Mouse (Mus musculus): ENCODE measurements around the gene Prr36. TPM values are rescaled to one million over a fixed set of nuclear protein-coding genes. Genes with fewer than 3 reads are reported as not detected.

The Prr36 gene
- polyA plus RNA-seq, 1 experiment from 2014 or later, result 1.9 TPM

GRCm38 (mm10) chr8:4174018-4174417, 43.2 kb downstream of the Prr36 start:
- WGBS, result 66% methylated on average over 2 of the region's 2 CpGs
- H3K4me1 ChIP-seq (ENCODE audit: control insufficient read depth, insufficient read depth, low read length), result no peaks in the 10 kb centered on the region
- no peak for DNase-seq (ENCODE audit: low spot score)
- H3K27ac ChIP-seq (replicated peaks; ENCODE audit: low read depth, low read length), result no peak overlapping the region
- no peak overlapping the region for H3K9ac ChIP-seq (ENCODE audit: low read length)
- H3K36me3 ChIP-seq (ENCODE audit: control insufficient read depth, insufficient read depth, low read length), result no peaks in the 10 kb centered on the region
- no peak overlapping the region for H3K4me2 ChIP-seq (ENCODE audit: low read depth, severe bottlenecking)
- no peaks in the 10 kb centered on the region for H3K9me3 ChIP-seq (ENCODE audit: control insufficient read depth, low read length)
- no peaks in the 10 kb centered on the region for H3K27me3 ChIP-seq (ENCODE audit: control insufficient read depth, insufficient read depth, low read length)
- no peak overlapping the region for H3K4me3 ChIP-seq (ENCODE audit: low read depth, low read length)
- ATAC-seq (ENCODE audit: insufficient number of reproducible peaks, low FRiP score, low TSS enrichment, low read depth), result no peak

- Histone ChIP-seq H3K4me2 (ENCODE audit: low read depth, severe bottlenecking) (no peak overlapping the region), H3K9me3 (ENCODE audit: control insufficient read depth, low read length) (no peaks in the 10 kb centered on the region), H3K4me3 (ENCODE audit: low read depth, low read length) (no peak overlapping the region), H3K9ac (ENCODE audit: low read length) (no peak overlapping the region), H3K27ac (replicated peaks; ENCODE audit: low read depth, low read length) (no peak overlapping the region), H3K4me1 (ENCODE audit: control insufficient read depth, insufficient read depth, low read length) (no peaks in the 10 kb centered on the region), H3K27me3 (ENCODE audit: control insufficient read depth, insufficient read depth, low read length) (no peaks in the 10 kb centered on the region), H3K36me3 (ENCODE audit: control insufficient read depth, insufficient read depth, low read length) (no peaks in the 10 kb centered on the region)
- DNase-seq (ENCODE audit: low spot score) (no peak), ATAC-seq (ENCODE audit: insufficient number of reproducible peaks, low FRiP score, low TSS enrichment, low read depth) (no peak)
- 64% methylated on average over 3 of the region's 3 CpGs for WGBS
Observed at GRCm38 (mm10) chr8:4172486-4172885, 44.8 kb downstream of the Prr36 start.

GRCm38 (mm10) chr8:4167918-4168317, 49.3 kb downstream of the Prr36 start:
- H3K4me3 ChIP-seq (ENCODE audit: low read depth, low read length), result no peak overlapping the region
- no peak for DNase-seq (ENCODE audit: low spot score)
- WGBS, result 93% methylated on average over 1 of the region's 1 CpGs
- no peaks in the 10 kb centered on the region for H3K4me1 ChIP-seq (ENCODE audit: control insufficient read depth, insufficient read depth, low read length)
- H3K9ac ChIP-seq (ENCODE audit: low read length), result no peak overlapping the region
- H3K27me3 ChIP-seq (ENCODE audit: control insufficient read depth, insufficient read depth, low read length), result no peaks in the 10 kb centered on the region
- no peak overlapping the region for H3K4me2 ChIP-seq (ENCODE audit: low read depth, severe bottlenecking)
- H3K36me3 ChIP-seq (ENCODE audit: control insufficient read depth, insufficient read depth, low read length), result no peaks in the 10 kb centered on the region
- no peaks in the 10 kb centered on the region for H3K9me3 ChIP-seq (ENCODE audit: control insufficient read depth, low read length)
- no peak for ATAC-seq (ENCODE audit: insufficient number of reproducible peaks, low FRiP score, low TSS enrichment, low read depth)
- H3K27ac ChIP-seq (replicated peaks; ENCODE audit: low read depth, low read length), result no peak overlapping the region

- WGBS, result 15% methylated on average over 10 of the region's 10 CpGs
- H3K4me1 ChIP-seq (ENCODE audit: control insufficient read depth, insufficient read depth, low read length), result no peaks in the 10 kb centered on the region
- H3K4me3 ChIP-seq (ENCODE audit: low read depth, low read length), result peak overlapping the region; percentile 83
- peak overlapping the region; percentile 73 for H3K9ac ChIP-seq (ENCODE audit: low read length)
- H3K36me3 ChIP-seq (ENCODE audit: control insufficient read depth, insufficient read depth, low read length), result no peaks in the 10 kb centered on the region
- H3K27ac ChIP-seq (replicated peaks; ENCODE audit: low read depth, low read length), result no peak overlapping the region
- H3K27me3 ChIP-seq (ENCODE audit: control insufficient read depth, insufficient read depth, low read length), result no peaks in the 10 kb centered on the region
- H3K9me3 ChIP-seq (ENCODE audit: control insufficient read depth, low read length), result no peaks in the 10 kb centered on the region
- DNase-seq (ENCODE audit: low spot score) (no peak), ATAC-seq (ENCODE audit: insufficient number of reproducible peaks, low FRiP score, low TSS enrichment, low read depth) (no peak)
- peak overlapping the region; percentile 75 for H3K4me2 ChIP-seq (ENCODE audit: low read depth, severe bottlenecking)
Observed at GRCm38 (mm10) chr8:4166881-4167525, 50.3 kb downstream of the Prr36 start.

GRCm38 (mm10) chr8:4165852-4166751, 51.2 kb downstream of the Prr36 start, which contains the start of gene Evi5l:
Gene Evi5l (plus strand): TSS chr8:4166567.
- Histone ChIP-seq H3K9me3 (ENCODE audit: control insufficient read depth, low read length) (no peaks in the 10 kb centered on the region), H3K9ac (ENCODE audit: low read length) (peak within 1 kb of the TSS; percentile 73), H3K4me2 (ENCODE audit: low read depth, severe bottlenecking) (peak within 1 kb of the TSS; percentile 75), H3K4me3 (ENCODE audit: low read depth, low read length) (peak within 1 kb of the TSS; percentile 83), H3K27me3 (ENCODE audit: control insufficient read depth, insufficient read depth, low read length) (no peaks in the 10 kb centered on the region), H3K36me3 (ENCODE audit: control insufficient read depth, insufficient read depth, low read length) (no peaks in the 10 kb centered on the region), H3K4me1 (ENCODE audit: control insufficient read depth, insufficient read depth, low read length) (no peaks in the 10 kb centered on the region), H3K27ac (replicated peaks; ENCODE audit: low read depth, low read length) (no peak within 1 kb of the TSS)
- peak; percentile 97 for DNase-seq (ENCODE audit: low spot score)
- ATAC-seq (ENCODE audit: insufficient number of reproducible peaks, low FRiP score, low TSS enrichment, low read depth), result peak; percentile 99
- under 1% methylated on average over 45 of the region's 51 CpGs for WGBS

GRCm38 (mm10) chr8:4165176-4165851, 51.9 kb downstream of the Prr36 start:
- no peaks in the 10 kb centered on the region for H3K9me3 ChIP-seq (ENCODE audit: control insufficient read depth, low read length)
- H3K36me3 ChIP-seq (ENCODE audit: control insufficient read depth, insufficient read depth, low read length), result no peaks in the 10 kb centered on the region
- ATAC-seq (ENCODE audit: insufficient number of reproducible peaks, low FRiP score, low TSS enrichment, low read depth) (no peak), DNase-seq (ENCODE audit: low spot score) (no peak)
- 10% methylated on average over 13 of the region's 13 CpGs for WGBS
- H3K4me1 ChIP-seq (ENCODE audit: control insufficient read depth, insufficient read depth, low read length), result no peaks in the 10 kb centered on the region
- H3K27ac ChIP-seq (replicated peaks; ENCODE audit: low read depth, low read length), result no peak overlapping the region
- H3K4me2 ChIP-seq (ENCODE audit: low read depth, severe bottlenecking), result peak overlapping the region; percentile 52
- peak overlapping the region; percentile 45 for H3K9ac ChIP-seq (ENCODE audit: low read length)
- H3K27me3 ChIP-seq (ENCODE audit: control insufficient read depth, insufficient read depth, low read length), result no peaks in the 10 kb centered on the region
- H3K4me3 ChIP-seq (ENCODE audit: low read depth, low read length), result peak overlapping the region; percentile 41

- H3K36me3 ChIP-seq (ENCODE audit: control insufficient read depth, insufficient read depth, low read length), result no peaks in the 10 kb centered on the region
- ATAC-seq (ENCODE audit: insufficient number of reproducible peaks, low FRiP score, low TSS enrichment, low read depth) (no peak), DNase-seq (ENCODE audit: low spot score) (no peak)
- H3K4me1 ChIP-seq (ENCODE audit: control insufficient read depth, insufficient read depth, low read length), result no peaks in the 10 kb centered on the region
- H3K27me3 ChIP-seq (ENCODE audit: control insufficient read depth, insufficient read depth, low read length), result no peaks in the 10 kb centered on the region
- H3K4me2 ChIP-seq (ENCODE audit: low read depth, severe bottlenecking), result no peak overlapping the region
- H3K27ac ChIP-seq (replicated peaks; ENCODE audit: low read depth, low read length), result no peak overlapping the region
- no peaks in the 10 kb centered on the region for H3K9me3 ChIP-seq (ENCODE audit: control insufficient read depth, low read length)
- WGBS, result 69% methylated on average over 4 of the region's 4 CpGs
- no peak overlapping the region for H3K9ac ChIP-seq (ENCODE audit: low read length)
- H3K4me3 ChIP-seq (ENCODE audit: low read depth, low read length), result no peak overlapping the region
Observed at GRCm38 (mm10) chr8:4162786-4163185, 54.5 kb downstream of the Prr36 start.
